Mouse (Mus musculus) CH12.LX (cell line): Measurements from ENCODE around the gene Pawr.

Experiments used
- TBP ChIP-seq: conservative IDR thresholded peaks from 2 replicates; pipeline ENCODE4 v1.6.1; 2011; ENCODE audit warnings: low read depth, low read length, improper control_type of control experiment
- ZMIZ1 ChIP-seq: IDR thresholded peaks from 2 replicates; pipeline ENCODE4 v1.6.1; 2012; ENCODE audit warnings: low read depth, mild to moderate bottlenecking, inconsistent platforms, low read length, improper control_type of control experiment

- TF ChIP-seq ZMIZ1 (no peak), TBP (no peak)
Observed at GRCm38 (mm10) chr10:108452421-108452820, 120.5 kb downstream of the Pawr start.
